Mouse (Mus musculus) spleen, adult 2 months (tissue): ENCODE results near the gene Cacng5.

ENCODE experiments used
- CTCF ChIP-seq: fragments of 200-500 bp; IDR thresholded peaks from 2 replicates; pipeline ENCODE4 v1.5.1; 2011; ENCODE audit warnings: mild to moderate bottlenecking, inconsistent platforms; ENCODE audit not compliant: insufficient read depth, insufficient read length, insufficient replicate concordance; ENCODE audit errors: extremely low read depth
- POLR2A ChIP-seq: fragments of 200-500 bp; IDR thresholded peaks from 2 replicates; pipeline ENCODE4 v1.6.1; 2011; ENCODE audit warnings: low read depth, low read length, inconsistent platforms

DNA sequence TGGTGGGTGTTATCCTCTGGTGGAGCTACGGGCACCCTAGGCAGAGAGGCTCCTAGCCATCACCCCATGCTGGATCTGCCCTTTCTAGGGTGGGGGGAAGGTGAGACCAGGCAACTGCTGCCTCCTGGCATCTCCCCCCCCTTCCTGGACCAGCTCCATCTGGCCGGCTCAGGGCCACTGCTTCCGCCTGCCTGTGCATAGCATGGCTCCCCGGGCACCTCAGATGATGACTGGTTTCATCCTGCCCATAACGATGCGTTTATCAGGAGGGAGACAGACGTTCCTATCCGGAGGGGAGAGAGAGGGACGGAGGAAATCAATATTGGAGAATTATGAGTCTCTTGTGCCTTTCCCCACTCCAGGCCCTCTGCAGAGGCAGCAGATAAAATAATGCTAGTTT, 9.5 kb downstream of the Cacng5 start:
- TF ChIP-seq CTCF (no peak), POLR2A (no peak)
